Mouse (Mus musculus) T-cell, adult 2 months (primary cell): ENCODE results near the gene Ing5.
"Not testable (repeated sequence)": the region's sequence is repeated elsewhere in the genome, so short reads cannot be mapped to it uniquely, and the experiment has no call there.

Experiments
- DNase-seq: peaks from one replicate; pipeline ENCODE4 v3.0.0; 2022; ENCODE audit warnings: low spot score

Gene Ing5

GRCm38 (mm10) chr1:93803556-93804507, at the start of gene Ing5:
Gene Ing5, plus strand, starts transcription at chr1:93803965.
- DNase-seq: peak; percentile 99

GRCm38 (mm10) chr1:93754573-93755290, 49.0 kb upstream of the Ing5 start, which contains the start of gene Thap4:
Gene Thap4, minus strand, starts transcription at chr1:93754864.
- DNase-seq: peak; percentile 80

- no peak for DNase-seq
Measured at GRCm38 (mm10) chr1:93755291-93755610, 48.5 kb upstream of the Ing5 start.

GRCm38 (mm10) chr1:93755618-93756017, 48.1 kb upstream of the Ing5 start:
- DNase-seq: no peak

GRCm38 (mm10) chr1:93756154-93756553, 47.6 kb upstream of the Ing5 start:
- no peak for DNase-seq

GRCm38 (mm10) chr1:93760076-93760475, 43.7 kb upstream of the Ing5 start:
- no peak for DNase-seq

- DNase-seq: not testable (repeated sequence)
Measured at GRCm38 (mm10) chr1:93763531-93763930, 40.2 kb upstream of the Ing5 start.

GRCm38 (mm10) chr1:93764871-93765591, 38.7 kb upstream of the Ing5 start:
- no peak for DNase-seq

GRCm38 (mm10) chr1:93767600-93767999, 36.2 kb upstream of the Ing5 start:
- DNase-seq: no peak

- DNase-seq: no peak
Measured at GRCm38 (mm10) chr1:93769901-93770300, 33.9 kb upstream of the Ing5 start.

- DNase-seq: no peak
Measured at GRCm38 (mm10) chr1:93776686-93777085, 27.1 kb upstream of the Ing5 start.

- no peak for DNase-seq
Measured at GRCm38 (mm10) chr1:93786912-93787311, 16.9 kb upstream of the Ing5 start.

- DNase-seq: no peak
Measured at GRCm38 (mm10) chr1:93794526-93794925, 9.2 kb upstream of the Ing5 start.

- no peak for DNase-seq
Measured at GRCm38 (mm10) chr1:93795886-93796285, 7.9 kb upstream of the Ing5 start.

GRCm38 (mm10) chr1:93800670-93801503, 2.9 kb upstream of the Ing5 start:
- DNase-seq: no peak

GRCm38 (mm10) chr1:93801741-93802238, 2.0 kb upstream of the Ing5 start, which contains the start of gene Dtymk:
Gene Dtymk, minus strand, starts transcription at chr1:93801934.
- DNase-seq: peak; percentile 92

GRCm38 (mm10) chr1:93802771-93803170, 994 bp upstream of the Ing5 start:
- DNase-seq: no peak

- no peak for DNase-seq
Measured at GRCm38 (mm10) chr1:93804818-93805217, 1.1 kb downstream of the Ing5 start.

GRCm38 (mm10) chr1:93805221-93805951, 1.6 kb downstream of the Ing5 start:
- DNase-seq: no peak

GRCm38 (mm10) chr1:93808871-93809270, 5.1 kb downstream of the Ing5 start:
- DNase-seq: no peak

- no peak for DNase-seq
Measured at GRCm38 (mm10) chr1:93810011-93810410, 6.2 kb downstream of the Ing5 start.
